Mouse (Mus musculus) liver, adult 2 months (tissue): ENCODE measurements around the gene Phactr3.

Experiments used
- CTCF ChIP-seq: fragments of 200-500 bp; IDR thresholded peaks from 2 replicates; pipeline ENCODE4 v1.5.1; 2011; ENCODE audit warnings: low read depth, low read length, control low read depth
- POLR2A ChIP-seq: fragments of 200-500 bp; IDR thresholded peaks from 2 replicates; pipeline ENCODE4 v1.6.1; 2011; ENCODE audit warnings: low read length, control low read depth; ENCODE audit not compliant: insufficient read depth; ENCODE audit errors: extremely low read depth

DNA sequence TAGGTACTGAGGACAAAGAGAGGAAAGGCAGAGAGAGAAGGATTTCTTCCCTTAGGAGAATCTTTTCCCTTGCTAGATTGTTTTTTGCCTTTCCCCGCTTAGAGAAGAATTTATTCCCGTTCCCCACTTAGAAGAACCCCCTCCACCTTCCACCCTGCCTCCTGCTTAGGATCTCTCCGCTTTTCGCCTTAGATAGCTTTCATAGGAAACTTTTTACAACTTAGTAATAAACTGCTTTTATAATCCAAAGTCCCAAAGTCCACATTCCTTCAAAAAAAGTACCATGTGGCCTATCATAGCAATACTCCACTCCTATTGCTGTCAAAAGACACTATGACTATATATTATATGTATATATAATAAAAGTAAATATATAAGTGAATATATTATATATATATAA is 223.8 kb downstream of the Phactr3 start:
- no peak for TF ChIP-seq CTCF
- TF ChIP-seq POLR2A, result no peak
